ENCODE assay signal across 30 mouse cellular contexts in the genomic region with DNA sequence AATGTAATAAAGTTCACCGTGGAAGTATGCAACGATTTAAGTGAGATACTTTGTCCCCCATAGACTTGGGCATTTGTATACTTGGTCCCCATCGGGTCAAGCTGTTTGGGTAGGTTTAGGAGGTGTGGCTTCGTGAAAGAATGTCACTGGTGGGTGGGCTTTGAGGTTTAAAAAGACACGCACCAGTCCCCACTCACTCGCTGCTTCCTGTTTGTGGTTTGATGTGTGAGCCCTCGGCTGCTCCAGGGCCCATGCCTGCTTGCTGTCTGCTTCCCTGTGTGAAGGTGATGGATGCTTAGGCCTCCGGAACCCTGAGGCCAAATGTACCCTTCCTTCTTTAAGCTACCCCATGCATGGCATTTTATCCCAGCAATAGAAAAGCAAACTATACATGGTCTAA. TPM values are rescaled to one million over a fixed set of nuclear protein-coding genes. Genes with fewer than 3 reads are reported as not detected.
DNase-seq lines count a peak whose midpoint lies in the region; ATAC-seq lines count a peak whose summit lies in the region.
"Had no signal": no experiment of that assay in that cellular context is flagged by ENCODE, and none has a peak within 500 bp of the region (broad histone marks: within the 10 kb centered on the region; RNA-seq: fewer than 3 reads in every experiment).

No protein-coding gene starts in this region.

- intact Hi-C loops in heart, postnatal 14 days (cut with DNase I) = no loop called here

- no peaks in the 10 kb centered on the region for H3K36me3 ChIP-seq in splenic B cell, adult 2 months (ENCODE audit: control insufficient read depth, insufficient read depth, low read length, poor library complexity, severe bottlenecking)
- no peaks in the 10 kb centered on the region for H3K36me3 ChIP-seq in midbrain, embryonic 10.5 days
- H3K36me3 ChIP-seq: embryonic facial prominence, embryonic 12.5 days; hindbrain, embryonic 13.5 days; limb, embryonic 13.5 days; liver, embryonic 13.5 days; midbrain, embryonic 13.5 days; neural tube, embryonic 13.5 days had no signal

- no peak for ATAC-seq in cerebellum, adult (ENCODE audit: insufficient number of reproducible peaks, low FRiP score, low TSS enrichment)
- ATAC-seq: CD4-positive, CD25-positive, alpha-beta regulatory T cell, adult 4 months; forebrain, embryonic 14.5 days; intestine, embryonic 16.5 days; midbrain, embryonic 13.5 days had no signal

- no peaks in the 10 kb centered on the region for H3K9me3 ChIP-seq in midbrain, embryonic 10.5 days (replicated peaks)
- H3K9me3 ChIP-seq: embryonic facial prominence, embryonic 12.5 days; hindbrain, embryonic 13.5 days; limb, embryonic 13.5 days; liver, embryonic 13.5 days; midbrain, embryonic 13.5 days; neural tube, embryonic 13.5 days had no signal

- 89% methylated on average over 8 of the region's 8 CpGs for WGBS in midbrain, embryonic 10.5 days

- H3K4me3 ChIP-seq in midbrain, embryonic 10.5 days = no peak overlapping the region
- H3K4me3 ChIP-seq: embryonic facial prominence, embryonic 12.5 days; hindbrain, embryonic 13.5 days; limb, embryonic 13.5 days; liver, embryonic 13.5 days; megakaryocyte, embryonic 14.5 days; midbrain, embryonic 13.5 days; neural tube, embryonic 13.5 days had no signal

- peak; percentile 89 for DNase-seq in heart, adult 11 months
- DNase-seq in heart, postnatal 14 days = no peak
- peak; percentile 78 to 79 for DNase-seq in B cell, adult 2 months
- DNase-seq in spleen, adult 18-20 months = peak; percentile 46 to 57
- DNase-seq in splenic B cell, adult 2 months (ENCODE audit: low read depth, low spot score) = peak; percentile 83
- DNase-seq in midbrain, embryonic 10.5 days (ENCODE audit: low spot score) = no peak
- DNase-seq: cerebellum, adult 11 months; cerebellum, adult 9-10 months; embryo, embryonic 11 days; gastrocnemius, postnatal 25 days; heart, postnatal 4 days; kidney, postnatal 25 days; liver, embryonic 13.5 days; lung, adult 2 months; lung, postnatal 10 days; right cerebral cortex, postnatal 14 days; thymus, postnatal 25 days had no signal

- H3K4me1 ChIP-seq in midbrain, embryonic 10.5 days = no peaks in the 10 kb centered on the region
- H3K4me1 ChIP-seq: embryonic facial prominence, embryonic 12.5 days; hindbrain, embryonic 13.5 days; limb, embryonic 13.5 days; liver, embryonic 13.5 days; megakaryocyte, embryonic 14.5 days; midbrain, embryonic 13.5 days had no signal

- H3K27ac ChIP-seq in midbrain, embryonic 10.5 days (replicated peaks) = no peak overlapping the region
- H3K27ac ChIP-seq: embryonic facial prominence, embryonic 12.5 days; hindbrain, embryonic 13.5 days; limb, embryonic 13.5 days; liver, embryonic 13.5 days; midbrain, embryonic 13.5 days; neural tube, embryonic 13.5 days had no signal

- H3K27me3 ChIP-seq in splenic B cell, adult 2 months (ENCODE audit: control insufficient read depth, insufficient read depth, low read length, poor library complexity, severe bottlenecking) = no peaks in the 10 kb centered on the region
- no peaks in the 10 kb centered on the region for H3K27me3 ChIP-seq in midbrain, embryonic 10.5 days (ENCODE audit: low read depth, poor library complexity, severe bottlenecking)
- H3K27me3 ChIP-seq: embryonic facial prominence, embryonic 12.5 days; hindbrain, embryonic 13.5 days; limb, embryonic 13.5 days; liver, embryonic 13.5 days; megakaryocyte, embryonic 14.5 days; midbrain, embryonic 13.5 days; neural tube, embryonic 13.5 days had no signal

RNA-seq across cellular contexts. Expression of a gene that starts 41.2 kb away (rescaled TPM):
- total RNA-seq in heart, postnatal 14 days (2021) = not detected
- 1.1 TPM in 2 replicates for polyA plus RNA-seq in midbrain, embryonic 10.5 days (2016; fragmentation: Nextera tagmentation; extraction: Ambion mirVana)
- total RNA-seq: gastrocnemius, adult 18-20 months; gastrocnemius, postnatal 25 days; heart, adult 18-20 months; heart, postnatal 4 days had no signal
- polyA plus RNA-seq: small intestine, adult 2 months had no signal

Comparison
In these comparisons a context has a peak if more than half of its experiments do, and no peak if none do; other contexts are left out.
1. DNase-seq: peak in heart, adult 11 months (single experiment), B cell, adult 2 months (2 of 2), spleen, adult 18-20 months (2 of 2) and splenic B cell, adult 2 months (single experiment); none in heart, postnatal 14 days (0 of 2) and midbrain, embryonic 10.5 days (single experiment).